Mouse (Mus musculus): ENCODE measurements around the gene Gm20870.
"Not testable (repeated sequence)": the region's sequence is repeated elsewhere in the genome, so short reads cannot be mapped to it uniquely, and the experiment has no call there.

Gm20870 gene

GRCm38 (mm10) chrY:71691743-71692142 is at the start of gene Gm20870:
Gm20870 (plus strand) TSS chrY:71692043.
- not testable (repeated sequence) for DNase-seq (ENCODE audit: low spot score in 2 of 2)
